Mouse (Mus musculus): ENCODE results near the gene Ybx1. TPM values are rescaled to one million over a fixed set of nuclear protein-coding genes. Genes with fewer than 3 reads are reported as not detected.

The Ybx1 gene
- polyA plus RNA-seq (2012; rRNA removed) = 455 and 561 TPM in 2 replicates

DNA sequence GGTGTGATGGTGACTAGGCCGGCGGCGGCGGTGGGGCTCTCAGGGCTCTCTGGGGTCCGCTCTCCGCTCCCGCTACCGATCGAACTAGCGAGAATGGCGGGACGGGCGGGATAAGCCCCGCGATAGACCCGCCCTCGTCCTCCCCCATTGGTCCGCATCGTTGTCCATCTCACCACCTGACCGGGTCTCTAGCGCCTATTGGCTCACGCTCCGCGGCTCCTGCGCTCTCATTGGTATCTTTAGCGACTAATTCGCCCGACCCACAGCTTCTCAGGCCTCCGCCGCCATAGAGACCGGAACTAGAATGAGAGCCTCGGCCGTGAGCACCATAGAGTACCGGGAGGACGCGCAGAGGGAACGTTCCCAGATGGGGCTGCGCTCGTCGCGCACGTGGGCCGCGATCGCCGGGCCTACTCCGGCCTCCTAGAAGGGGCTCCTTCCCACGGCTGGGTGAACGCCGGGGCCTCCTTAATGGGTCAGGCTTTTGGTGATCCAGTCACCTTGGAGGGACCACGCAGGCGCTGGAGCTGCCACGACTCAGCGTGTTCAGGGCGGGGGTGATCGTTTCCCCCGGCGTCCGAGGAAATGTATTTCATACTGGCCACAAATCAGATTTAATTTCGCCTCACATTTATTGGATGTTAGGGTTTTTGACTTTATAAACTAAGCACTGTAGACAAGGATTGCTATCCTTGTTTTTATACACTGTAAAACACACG is at the start of gene Ybx1:
TSS of gene Ybx1 (minus strand) at position 190 of the 719 bp plus-strand sequence.

DNA sequence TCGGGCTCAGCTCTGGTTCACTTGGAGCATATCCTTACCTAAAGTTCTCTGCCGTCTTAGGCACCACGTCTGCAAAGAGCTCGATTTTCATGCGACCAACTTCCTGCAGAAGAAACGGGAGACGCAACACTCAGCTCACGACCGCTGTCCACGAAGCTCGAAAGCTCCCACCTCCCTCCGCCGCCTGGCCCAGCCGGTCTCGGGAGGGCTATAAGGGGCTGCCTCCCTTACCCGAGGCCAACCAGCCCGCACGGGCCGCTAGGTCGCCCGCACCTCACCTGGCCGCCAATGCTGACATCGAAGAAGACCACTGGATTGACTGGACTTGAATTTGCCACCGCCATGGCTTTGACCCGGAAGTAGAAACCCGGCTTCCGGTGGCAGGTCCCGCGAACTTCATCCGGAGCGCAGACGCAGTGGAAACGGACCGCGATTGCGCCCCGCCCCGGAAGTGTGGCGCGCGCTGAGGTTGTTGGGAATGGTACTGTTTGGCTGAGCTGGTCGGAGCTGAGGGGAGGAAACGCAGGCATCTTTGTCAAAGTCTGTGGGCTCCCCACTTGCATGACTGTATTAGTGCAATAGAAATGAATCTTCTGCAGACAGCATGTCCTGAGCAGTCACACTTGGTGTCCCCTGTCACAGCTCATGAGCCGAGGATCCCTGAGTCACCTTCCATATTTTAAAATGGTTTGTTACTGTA is 25.9 kb upstream of the Ybx1 start, which contains the start of gene Ppih:
TSS of gene Ppih (minus strand) at position 416 of the 700 bp plus-strand sequence.

DNA sequence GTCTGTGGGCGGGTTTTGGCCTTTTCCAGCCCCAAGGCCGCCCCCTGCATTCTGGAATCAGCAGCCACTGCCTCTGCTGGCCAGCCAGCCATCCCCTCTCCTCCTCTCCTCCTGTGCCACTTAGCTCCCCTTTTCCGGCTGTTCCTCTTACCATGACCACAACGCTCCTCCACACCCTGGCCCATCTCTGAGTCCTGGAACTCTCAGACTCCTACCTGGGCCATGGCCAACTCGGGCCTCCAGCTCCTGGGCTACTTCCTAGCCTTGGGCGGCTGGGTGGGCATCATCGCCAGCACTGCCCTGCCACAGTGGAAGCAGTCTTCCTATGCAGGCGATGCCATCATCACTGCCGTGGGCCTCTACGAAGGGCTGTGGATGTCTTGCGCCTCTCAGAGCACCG is 39.1 kb downstream of the Ybx1 start, which contains the start of gene Cldn19:
TSS of gene Cldn19 (plus strand) at position 64 of the 400 bp plus-strand sequence.

DNA sequence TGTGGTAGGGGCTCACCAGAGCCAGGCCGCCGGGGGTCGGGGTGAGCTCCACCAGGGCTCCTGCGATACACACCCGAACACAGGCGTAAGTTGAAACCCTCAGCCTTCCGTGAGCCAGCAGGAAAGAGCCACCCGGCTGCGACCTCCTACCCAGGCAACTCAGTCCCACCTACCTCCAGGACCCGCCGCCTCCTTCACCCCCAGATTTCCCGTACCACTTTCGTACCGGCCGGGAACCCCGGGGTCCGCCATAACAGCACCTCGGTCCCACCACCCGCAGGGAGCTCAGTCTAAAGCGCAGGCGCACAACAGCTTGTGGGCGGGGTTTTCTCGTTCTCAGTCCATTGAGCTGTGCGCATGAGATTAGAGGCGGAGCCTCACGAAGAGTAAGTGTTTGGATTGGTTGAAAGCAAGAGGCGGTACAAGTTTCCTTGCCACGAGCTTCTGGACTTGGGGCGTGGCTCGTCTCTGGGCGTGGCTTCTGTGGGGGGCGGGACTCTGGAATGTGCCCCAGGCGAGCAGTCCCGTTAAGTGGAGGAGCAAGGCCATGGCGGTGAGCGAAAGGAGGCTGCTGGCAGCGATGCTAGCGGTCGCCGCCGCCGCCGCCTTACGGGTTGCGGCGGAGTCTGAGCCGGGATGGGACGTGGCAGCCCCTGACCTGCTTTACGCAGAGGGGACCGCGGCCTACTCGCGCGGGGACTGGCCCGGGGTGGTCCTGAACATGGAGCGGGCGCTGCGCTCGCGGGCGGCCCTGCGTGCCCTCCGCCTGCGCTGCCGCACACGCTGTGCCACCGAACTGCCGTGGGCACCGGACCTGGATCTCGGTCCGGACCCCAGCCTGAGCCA is 61.8 kb downstream of the Ybx1 start, which contains the start of the genes AU022252 and P3h1:
TSS of gene AU022252 (minus strand) at position 303 of the 846 bp plus-strand sequence.
TSS of gene P3h1 (plus strand) at position 506 of the 846 bp plus-strand sequence.

Other genes with a start within 250 kb of the Ybx1 start
- 82.8 and 83.3 TPM in 2 replicates for gene Slc2a1, start 185.9 kb downstream of the Ybx1 start, polyA plus RNA-seq (2012; rRNA removed)
- 16.9 and 24.8 TPM in 2 replicates for gene Zfp691, start 120.4 kb downstream of the Ybx1 start, polyA plus RNA-seq (2012; rRNA removed)
- gene Ermap, start 104.6 kb downstream of the Ybx1 start, polyA plus RNA-seq (2012; rRNA removed) = 0.77 and 0.98 TPM in 2 replicates
- gene Svbp, start 99.3 kb downstream of the Ybx1 start, polyA plus RNA-seq (2012; rRNA removed) = 37.2 and 44.2 TPM in 2 replicates
- 1.6 and 2.2 TPM in 2 replicates for gene Tmem269, start 76.4 kb downstream of the Ybx1 start, polyA plus RNA-seq (2012; rRNA removed)
- 5.4 and 6.9 TPM in 2 replicates for gene AU022252, start 61.9 kb downstream of the Ybx1 start, polyA plus RNA-seq (2012; rRNA removed)
- gene P3h1, start 61.7 kb downstream of the Ybx1 start, polyA plus RNA-seq (2012; rRNA removed) = 95.6 and 125 TPM in 2 replicates
- gene Cldn19, start 39.2 kb downstream of the Ybx1 start, polyA plus RNA-seq (2012; rRNA removed) = 0.10 and 0.11 TPM in 2 replicates
- gene Ppih, start 25.9 kb upstream of the Ybx1 start, polyA plus RNA-seq (2012; rRNA removed) = 3.3 and 7.1 TPM in 2 replicates
- 3.0 and 3.4 TPM in 2 replicates for gene Ccdc30, start 120.9 kb upstream of the Ybx1 start, polyA plus RNA-seq (2012; rRNA removed)
- 22.3 and 22.9 TPM in 2 replicates for gene Ppcs, start 127.8 kb upstream of the Ybx1 start, polyA plus RNA-seq (2012; rRNA removed)
- 7.7 and 10.0 TPM in 2 replicates for gene Zmynd12, start 128.2 kb upstream of the Ybx1 start, polyA plus RNA-seq (2012; rRNA removed)
- gene Rimkla, start 198.0 kb upstream of the Ybx1 start, polyA plus RNA-seq (2012; rRNA removed) = 2.4 and 2.7 TPM in 2 replicates
- 17.8 and 27.6 TPM in 2 replicates for gene Foxj3, start 242.4 kb upstream of the Ybx1 start, polyA plus RNA-seq (2012; rRNA removed)
- gene Frg2f1, start 244.9 kb upstream of the Ybx1 start, polyA plus RNA-seq (2012; rRNA removed) = 11.3 and 23.5 TPM in 2 replicates